Mouse (Mus musculus): ENCODE measurements around the gene Spo11.

Gene Spo11

DNA sequence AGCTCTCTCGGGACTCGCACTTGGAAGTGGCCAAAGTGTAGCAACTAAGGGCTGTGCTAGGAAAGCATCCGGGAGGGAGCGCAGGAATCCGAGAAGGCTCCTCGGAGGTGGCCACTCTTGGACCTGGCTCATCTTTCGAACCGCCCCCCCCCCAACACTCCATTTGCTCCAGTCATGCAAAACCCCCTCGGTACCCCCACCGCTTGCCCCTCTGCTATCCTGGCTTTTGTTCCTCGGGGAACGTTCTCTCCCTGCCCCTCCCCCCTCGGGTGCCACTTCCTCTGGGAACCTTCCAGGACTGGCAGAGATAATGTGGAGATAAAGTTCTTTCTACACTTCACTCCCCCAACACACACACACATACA is 36.7 kb upstream of the Spo11 start:
- ChIA-PET POLR2A (interaction anchor here in 3 of 4 experiments (0.9 to 7.8 kb wide), 14 partner anchors 10 to 101 kb away, joined by 3 to 54 read pairs (median 5); no protein-coding TSS in a partner anchor), CTCF (interaction anchor here in 2 of 4 experiments (0.6 to 1.9 kb wide), 4 partner anchors 12 to 110 kb away, joined by 3 to 9 read pairs (median 4); no protein-coding TSS in a partner anchor)

- CTCF ChIA-PET, result interaction anchor here (0.5 to 3.3 kb wide), 36 partner anchors 8 to 494 kb away, joined by 3 to 17 read pairs (median 4); partner anchors contain the start of gene Bmp7 (in 2 of the 4)
- POLR2A ChIA-PET, result interaction anchor here in 3 of 4 experiments (0.6 to 1.7 kb wide), 12 partner anchors 9 to 1458 kb away, joined by 3 to 15 read pairs (median 5); partner anchors contain the start of gene Bmp7 (in 1 of the 3)
These were observed 28.4 kb upstream of the Spo11 start for GRCm38 (mm10) chr2:172949051-172949450.

GRCm38 (mm10) chr2:172950119-172950676 is 27.3 kb upstream of the Spo11 start:
- POLR2A ChIA-PET, result interaction anchor here in 3 of 4 experiments (0.5 to 1.6 kb wide), 6 partner anchors 15 to 123 kb away, joined by 3 to 15 read pairs (median 3); no protein-coding TSS in a partner anchor
- CTCF ChIA-PET, result interaction anchor here (0.6 to 3.3 kb wide), 15 partner anchors 9 to 521 kb away, joined by 3 to 17 read pairs (median 4); partner anchors contain the start of gene Bmp7 (in 2 of the 4)

DNA sequence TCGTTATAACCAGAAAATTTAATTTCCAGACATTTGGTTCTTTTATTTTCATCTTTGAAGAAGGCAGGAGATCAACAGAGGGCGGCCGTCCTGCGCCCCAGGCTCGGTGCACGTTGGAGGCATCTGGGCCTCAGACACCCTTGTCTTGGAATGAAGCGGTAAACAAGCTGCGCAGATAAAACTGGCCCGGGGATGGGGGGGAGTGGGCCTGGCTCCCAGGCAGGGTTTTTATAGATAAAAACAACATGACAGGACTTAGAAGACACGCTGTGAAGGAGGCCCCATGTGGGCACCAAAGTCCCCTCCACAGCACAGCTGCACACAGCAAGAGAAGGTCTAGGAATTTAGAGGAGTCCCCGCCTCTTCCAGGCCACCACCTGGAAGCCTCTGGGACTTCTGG is 26.8 kb upstream of the Spo11 start:
- ChIA-PET CTCF (interaction anchor here (0.5 to 3.3 kb wide), 9 partner anchors 8 to 521 kb away, joined by 3 to 16 read pairs (median 3); partner anchors contain the start of gene Bmp7 (in 1 of the 4)), POLR2A (interaction anchor here in 2 of 4 experiments (0.5 to 1.0 kb wide), 4 partner anchors 63 to 124 kb away, joined by 3 read pairs; no protein-coding TSS in a partner anchor)

DNA sequence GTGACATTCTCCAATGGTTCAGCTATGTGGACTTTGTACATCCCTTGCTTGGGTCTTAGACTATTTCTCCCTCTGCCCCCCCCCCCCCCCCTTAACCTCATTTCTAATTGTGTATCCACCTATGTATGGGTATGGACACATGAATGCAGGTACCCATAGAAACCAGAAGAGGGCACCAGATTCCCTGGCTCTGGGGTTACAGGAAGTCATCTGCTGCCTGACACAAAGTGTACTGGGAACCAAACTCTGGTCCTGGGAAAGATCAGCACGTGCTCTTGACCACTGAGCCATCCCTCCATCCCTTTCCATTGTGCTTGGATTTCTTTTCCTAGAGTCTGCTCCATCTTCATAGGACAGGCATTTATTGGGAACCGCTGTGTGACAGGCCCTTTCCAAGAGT is 25.5 kb upstream of the Spo11 start:
- POLR2A ChIA-PET, result interaction anchor here in 1 of 4 experiments (0.6 kb wide), 1 partner anchor 112 kb away, joined by 4 read pairs; no protein-coding TSS in a partner anchor
- CTCF ChIA-PET, result interaction anchor here in 2 of 4 experiments (0.5 to 0.6 kb wide), 2 partner anchors 23 to 30 kb away, joined by 3 to 7 read pairs; no protein-coding TSS in a partner anchor

GRCm38 (mm10) chr2:172958579-172958978 is 18.9 kb upstream of the Spo11 start:
- CTCF ChIA-PET, result interaction anchor here (0.5 to 4.0 kb wide), 33 partner anchors 8 to 220 kb away, joined by 3 to 23 read pairs (median 3); partner anchors contain the start of genes Bmp7 (in 1 of the 4) and Spo11 (in 1 of the 4)
- POLR2A ChIA-PET, result interaction anchor here in 3 of 4 experiments (0.7 to 2.9 kb wide), 9 partner anchors 12 to 126 kb away, joined by 3 to 10 read pairs (median 4); no protein-coding TSS in a partner anchor

DNA sequence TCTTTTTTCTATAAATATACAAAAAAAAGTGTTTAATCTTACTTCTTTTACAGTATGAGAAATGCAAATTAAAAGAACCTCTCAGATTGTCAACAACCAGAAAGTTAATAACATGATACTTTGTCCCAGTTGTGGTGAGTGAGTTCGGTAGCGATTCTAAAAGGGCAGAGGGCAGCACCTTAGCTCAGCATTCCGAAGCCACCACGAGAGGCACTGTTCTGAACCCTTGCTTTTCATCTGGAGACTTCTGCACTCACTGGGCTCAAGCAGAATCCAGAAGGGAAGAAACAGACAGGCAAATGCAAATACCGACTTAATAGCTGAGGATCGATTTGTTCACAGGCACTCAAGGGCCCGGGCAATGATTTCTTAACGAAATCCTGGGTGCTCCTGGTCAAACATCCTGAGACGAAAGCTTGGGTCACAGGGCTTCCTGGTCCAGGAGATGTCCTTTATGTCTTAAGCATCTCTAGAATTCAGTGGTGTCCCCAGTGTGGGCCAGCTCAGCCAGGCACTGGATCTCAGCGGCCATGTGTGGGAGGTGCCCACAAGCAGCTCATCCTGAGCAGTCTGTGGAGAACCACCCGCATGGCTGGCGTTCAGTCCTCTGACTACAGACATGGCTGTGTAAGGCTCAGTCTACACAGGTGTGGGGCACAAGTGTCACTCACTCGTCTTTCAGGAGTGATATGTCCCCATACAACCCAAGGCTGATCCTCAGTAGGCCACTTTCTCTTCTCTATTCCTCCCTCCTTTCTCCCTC is 18.3 kb upstream of the Spo11 start:
- CTCF ChIA-PET, result interaction anchor here (0.5 to 4.0 kb wide), 42 partner anchors 9 to 603 kb away, joined by 3 to 23 read pairs (median 3); partner anchors contain the start of genes Bmp7 (in 1 of the 4) and Spo11 (in 1 of the 4)

DNA sequence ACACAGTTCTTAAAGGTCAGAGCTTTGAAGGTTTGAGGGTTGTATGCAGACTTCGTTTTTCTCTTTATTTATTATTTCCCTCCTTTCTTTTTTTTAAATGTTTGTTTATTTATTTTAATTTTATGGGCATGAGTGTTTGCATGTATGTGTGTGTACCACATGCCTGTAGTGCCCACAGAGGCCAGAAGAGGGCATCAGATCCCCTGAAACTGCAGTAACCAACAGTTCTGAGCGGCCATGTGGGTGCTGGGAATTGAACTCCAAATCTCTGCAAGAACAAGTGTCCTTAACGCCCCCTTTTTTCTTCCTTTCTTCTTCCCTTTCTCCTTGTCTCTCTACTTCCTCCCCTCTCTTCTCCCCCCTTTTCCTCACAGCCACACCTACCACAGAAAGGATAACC is 17.1 kb upstream of the Spo11 start:
- POLR2A ChIA-PET, result interaction anchor here in 2 of 4 experiments (1.7 to 2.2 kb wide), 2 partner anchors 14 to 127 kb away, joined by 5 to 8 read pairs; no protein-coding TSS in a partner anchor
- CTCF ChIA-PET, result interaction anchor here (0.5 to 4.0 kb wide), 9 partner anchors 11 to 495 kb away, joined by 3 to 23 read pairs (median 4); no protein-coding TSS in a partner anchor

More for the DNA sequence above, 18.3 kb upstream of the Spo11 start:
- POLR2A ChIA-PET, result interaction anchor here in 3 of 4 experiments (0.7 to 2.9 kb wide), 9 partner anchors 11 to 126 kb away, joined by 3 to 10 read pairs (median 4); no protein-coding TSS in a partner anchor

DNA sequence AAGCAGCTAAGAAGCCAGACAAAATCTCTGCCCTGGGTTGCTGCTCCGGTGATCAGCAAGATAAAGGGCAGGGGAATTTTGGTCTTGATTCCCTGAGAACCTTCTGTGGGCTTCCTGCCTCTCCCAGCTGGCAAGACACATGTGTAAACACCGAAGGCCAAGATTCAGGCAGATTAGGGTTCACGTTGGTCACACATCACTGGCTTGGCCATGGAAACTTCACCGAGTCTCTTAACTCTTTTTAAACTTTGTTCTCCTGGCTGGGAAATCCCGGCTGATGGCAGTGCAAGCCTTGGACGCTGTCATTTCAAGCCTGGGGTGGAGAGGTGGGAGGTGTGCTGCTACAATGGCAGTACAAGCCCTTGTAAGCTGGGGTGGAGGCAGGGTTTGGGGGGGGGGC is 16.3 kb upstream of the Spo11 start:
- ChIA-PET CTCF (interaction anchor here in 2 of 4 experiments (0.8 to 4.0 kb wide), 2 partner anchors 130 kb away, joined by 4 to 23 read pairs; no protein-coding TSS in a partner anchor), POLR2A (no interaction called here)

DNA sequence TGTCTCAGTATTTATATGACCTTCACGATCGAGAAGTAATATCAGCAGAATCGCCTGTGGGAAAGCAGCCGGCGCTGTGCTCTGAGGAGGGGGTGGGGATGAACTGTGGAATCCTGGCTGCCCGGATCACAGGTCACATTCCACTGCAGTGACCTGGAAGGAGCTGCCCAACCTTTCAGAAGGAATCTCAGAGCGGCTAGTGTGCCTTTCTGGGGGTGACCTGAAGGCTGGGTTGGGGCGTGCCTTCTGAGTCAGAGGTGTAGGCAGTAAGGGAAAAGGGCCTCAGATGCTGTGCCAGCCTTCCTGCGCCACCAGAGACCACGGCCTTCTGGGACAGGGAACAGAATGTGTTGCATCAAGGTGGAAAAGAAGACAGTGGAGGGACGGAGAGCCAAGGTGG is 12.3 kb upstream of the Spo11 start:
- ChIA-PET CTCF (no interaction called here), POLR2A (interaction anchor here in 2 of 4 experiments (0.6 to 0.8 kb wide), 2 partner anchors 18 to 32 kb away, joined by 3 read pairs; no protein-coding TSS in a partner anchor)

DNA sequence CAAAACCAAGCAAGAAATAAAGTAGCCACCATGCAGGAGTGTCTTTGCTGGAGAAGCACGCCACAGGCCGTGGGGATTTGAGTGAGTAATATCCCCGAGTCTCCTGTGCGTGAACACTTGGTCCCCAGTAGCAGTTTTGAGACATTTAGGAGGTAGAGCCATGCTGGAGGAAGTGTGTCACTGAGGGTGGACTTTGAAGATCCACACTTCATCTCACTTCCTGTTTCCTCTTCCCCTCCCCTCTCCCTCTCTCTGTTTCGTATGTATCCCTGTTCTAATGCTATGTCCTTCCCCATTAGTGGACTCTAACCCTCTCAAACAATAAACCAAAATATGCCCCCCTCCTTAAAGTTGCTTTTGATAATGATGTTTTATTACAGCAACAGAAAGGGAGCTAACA is 11.0 kb upstream of the Spo11 start:
- ChIA-PET CTCF (no interaction called here), POLR2A (no interaction called here)

DNA sequence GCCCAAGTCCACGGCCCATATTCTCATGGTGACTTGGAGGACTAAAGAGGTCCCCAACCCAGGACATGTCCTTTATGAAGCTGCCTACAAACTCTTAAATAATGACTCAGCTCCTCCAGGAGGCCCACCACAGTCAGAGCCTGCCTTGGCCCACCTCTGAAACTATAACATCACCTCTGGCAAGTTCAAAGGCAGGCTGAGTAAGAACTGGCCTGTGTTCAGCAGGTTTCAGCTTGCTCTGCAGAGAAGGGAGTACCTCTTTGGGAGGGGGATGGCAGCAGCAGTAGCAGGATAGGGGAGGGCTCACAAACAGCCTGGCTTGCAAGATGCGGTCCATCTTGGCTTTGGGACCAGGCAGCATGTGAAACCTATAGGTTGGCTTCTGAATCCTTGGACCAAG is 5.6 kb upstream of the Spo11 start:
- POLR2A ChIA-PET, result interaction anchor here in 1 of 4 experiments (2.1 to 2.9 kb wide), 2 partner anchors 49 to 100 kb away, joined by 6 to 8 read pairs; partner anchors contain the start of gene Rbm38
- CTCF ChIA-PET, result interaction anchor here in 3 of 4 experiments (0.6 to 1.3 kb wide), 3 partner anchors 24 to 461 kb away, joined by 3 to 5 read pairs (median 4); no protein-coding TSS in a partner anchor

DNA sequence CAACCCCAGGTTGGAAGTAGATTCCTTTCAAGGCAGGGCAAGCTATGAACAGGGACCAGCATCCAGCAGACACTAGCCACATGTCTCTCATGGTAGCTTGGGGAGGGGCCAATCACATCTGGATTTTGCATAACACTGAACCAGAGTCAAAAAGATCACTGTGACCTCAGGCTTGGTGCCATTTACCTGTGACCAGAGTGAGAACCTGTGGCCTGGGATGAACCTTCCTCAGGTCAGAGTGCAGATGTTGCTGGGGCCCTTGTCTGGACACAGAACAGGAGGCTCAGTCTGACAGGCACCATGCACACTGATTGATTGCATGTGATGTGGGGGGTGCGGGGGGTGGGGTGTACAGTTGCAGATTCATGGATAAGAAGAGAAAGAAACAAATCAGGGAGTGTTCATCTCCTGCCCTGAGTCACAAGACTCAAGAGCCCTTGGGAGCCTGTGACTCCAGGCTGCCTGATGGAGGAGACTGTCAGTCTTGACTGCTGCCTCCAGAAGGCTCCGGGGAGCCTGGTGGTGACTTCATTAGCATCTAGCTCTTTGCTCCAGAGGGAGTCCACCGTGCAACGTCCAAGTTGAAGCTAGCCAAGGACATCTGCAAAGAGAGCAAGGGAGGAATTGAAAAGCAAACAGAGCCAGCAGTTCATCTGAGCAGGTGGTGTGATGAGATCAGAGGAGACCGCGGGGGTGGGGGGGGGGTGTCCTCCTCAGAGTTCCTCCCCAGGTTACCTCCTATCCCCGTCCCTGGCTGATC is 3.5 kb upstream of the Spo11 start:
- POLR2A ChIA-PET, result interaction anchor here (0.6 to 1.9 kb wide), 17 partner anchors 13 to 996 kb away, joined by 3 to 12 read pairs (median 3); no protein-coding TSS in a partner anchor
- CTCF ChIA-PET, result interaction anchor here in 3 of 4 experiments (0.7 to 1.1 kb wide), 5 partner anchors 22 to 201 kb away, joined by 3 to 5 read pairs (median 3); no protein-coding TSS in a partner anchor

DNA sequence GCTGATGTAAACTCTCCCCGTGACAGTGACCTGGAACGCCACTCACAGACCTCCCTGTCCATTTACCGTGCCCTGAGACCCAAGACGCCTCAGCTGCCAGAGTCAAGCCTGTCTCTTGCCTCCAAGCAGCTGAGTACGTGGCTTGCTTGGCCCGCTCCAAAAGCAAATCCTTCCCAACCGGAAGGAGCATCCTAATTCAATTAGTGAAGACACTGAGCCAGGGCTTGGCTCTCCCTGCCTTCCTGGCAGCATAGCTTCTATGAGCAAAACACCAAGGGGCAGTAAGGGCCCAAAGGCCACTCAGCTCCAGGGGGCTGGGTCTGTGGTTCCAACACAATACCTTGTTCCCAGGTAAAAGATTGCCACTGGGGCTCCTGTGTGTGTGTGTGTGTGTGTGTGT is 2.8 kb upstream of the Spo11 start:
- ChIA-PET POLR2A (interaction anchor here in 3 of 4 experiments (0.6 to 2.9 kb wide), 17 partner anchors 12 to 995 kb away, joined by 3 to 12 read pairs (median 3); partner anchors contain the start of gene Bmp7 (in 1 of the 3)), CTCF (interaction anchor here in 3 of 4 experiments (0.7 to 1.1 kb wide), 4 partner anchors 21 to 143 kb away, joined by 3 to 5 read pairs (median 3); no protein-coding TSS in a partner anchor)

GRCm38 (mm10) chr2:172975159-172975558 is 2.3 kb upstream of the Spo11 start:
- POLR2A ChIA-PET, result interaction anchor here in 3 of 4 experiments (0.6 to 2.9 kb wide), 13 partner anchors 12 to 104 kb away, joined by 3 to 12 read pairs (median 4); partner anchors contain the start of gene Bmp7 (in 1 of the 3)
- CTCF ChIA-PET, result interaction anchor here in 3 of 4 experiments (0.7 to 1.1 kb wide), 5 partner anchors 18 to 144 kb away, joined by 3 to 5 read pairs (median 3); no protein-coding TSS in a partner anchor

DNA sequence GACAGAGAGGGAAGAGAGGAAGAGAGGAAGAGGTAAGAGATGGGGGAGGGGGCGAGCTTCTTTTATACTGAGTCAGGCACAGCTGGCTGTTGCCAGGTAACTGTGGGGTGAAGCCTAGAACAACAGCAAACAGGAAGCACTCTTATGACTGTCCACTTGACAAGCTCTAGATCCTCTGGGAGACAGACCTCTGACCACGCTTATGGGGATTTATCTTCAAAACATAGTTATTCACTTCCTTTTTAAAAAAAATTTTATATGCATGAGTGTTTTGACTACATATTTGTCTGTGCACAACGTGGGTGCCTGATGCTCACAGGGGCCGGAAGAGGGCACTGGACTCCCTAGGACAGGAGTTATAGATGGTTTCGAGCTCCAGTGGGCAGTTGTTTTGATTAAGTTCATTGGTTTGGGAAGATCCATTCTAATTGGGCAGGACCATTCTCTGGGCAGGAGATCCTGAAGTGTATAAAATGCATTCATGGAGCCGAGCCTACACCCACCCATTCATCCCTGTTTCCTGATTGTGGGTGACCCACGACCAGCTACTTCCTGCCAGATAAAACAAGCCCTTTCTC is 750 bp upstream of the Spo11 start:
- ChIA-PET CTCF (interaction anchor here (0.8 to 2.2 kb wide), 12 partner anchors 10 to 498 kb away, joined by 3 to 10 read pairs (median 4); no protein-coding TSS in a partner anchor), POLR2A (interaction anchor here in 3 of 4 experiments (0.5 to 2.9 kb wide), 19 partner anchors 9 to 150 kb away, joined by 3 to 12 read pairs (median 4); partner anchors contain the start of gene Rbm38 (in 1 of the 3))

Data from embryonic stem cell, embryonic (primary cell).